Mouse (Mus musculus) forebrain, embryonic 14.5 days (tissue): ENCODE results near the gene Trpc3. TPM values are rescaled to one million over a fixed set of nuclear protein-coding genes. Genes with fewer than 3 reads are reported as not detected.
"Not testable (repeated sequence)": the region's sequence is repeated elsewhere in the genome, so short reads cannot be mapped to it uniquely, and the experiment has no call there.

Experiments used
- ATAC-seq: fragments of 200-750 bp; cut with Nextera tagmentation; 2 replicates; pipeline ENCODE4 v1.8.0; 2017; ENCODE audit warnings: mild to moderate bottlenecking, moderate library complexity
- DNase-seq: peaks from one replicate; pipeline ENCODE4 v3.0.0-alpha.2; 2015; ENCODE audit warnings: low spot score
- H3K27ac ChIP-seq: fragments of 300-500 bp; sonication (generic); 2 replicates; pipeline ENCODE4 v1.5.1; 2014; ENCODE audit warnings: low read depth, mild to moderate bottlenecking, control low read depth, low read length, moderate library complexity
- H3K27me3 ChIP-seq: fragments of 300-500 bp; sonication (generic); replicated peaks from 2 replicates; pipeline ENCODE4 v1.6.1; 2014; ENCODE audit warnings: low read length, control low read depth, mixed read lengths; ENCODE audit not compliant: control insufficient read depth, insufficient read depth
- H3K36me3 ChIP-seq: fragments of 300-500 bp; sonication (generic); 2 replicates; pipeline ENCODE4 v1.6.1; 2014; ENCODE audit warnings: low read length, control low read depth; ENCODE audit not compliant: control insufficient read depth, insufficient read depth
- H3K4me1 ChIP-seq: fragments of 300-500 bp; sonication (generic); 2 replicates; pipeline ENCODE4 v1.6.1; 2014; ENCODE audit warnings: antibody characterized with exemption, low read length, control low read depth; ENCODE audit not compliant: control insufficient read depth, insufficient read depth
- H3K4me2 ChIP-seq: fragments of 300-500 bp; sonication (generic); 2 replicates; pipeline ENCODE4 v1.6.1; 2014; ENCODE audit warnings: mild to moderate bottlenecking, control low read depth, low read length
- H3K4me3 ChIP-seq: fragments of 300-500 bp; sonication (generic); 2 replicates; pipeline ENCODE4 v1.5.1; 2014; ENCODE audit warnings: low read depth, low read length, control low read depth
- H3K9ac ChIP-seq: fragments of 300-500 bp; sonication (generic); 2 replicates; pipeline ENCODE4 v1.6.1; 2014; ENCODE audit warnings: mild to moderate bottlenecking, low read length, control low read depth, moderate library complexity
- H3K9me3 ChIP-seq: fragments of 300-500 bp; sonication (generic); replicated peaks from 2 replicates; pipeline ENCODE4 v1.6.1; 2016; ENCODE audit warnings: low read length, control low read depth, mixed read lengths; ENCODE audit not compliant: control insufficient read depth
- WGBS: fragments of 180-500 bp; shearing (Covaris S2); extraction: QIAGEN DNeasy Blood & Tissue Kit; methylation state at CpG from one replicate; pipeline ENCODE4 v1.1.7; 2014; 5-methylcytosine and 5-hydroxymethylcytosine counted together
- polyA plus RNA-seq: library from polyadenylated mRNA; unstranded; fragments of >200 nt; fragmentation: Nextera tagmentation; extraction: Ambion mirVana; gene quantifications from 2 replicates; pipeline ENCODE4 v1.2.1, GENCODE M21; 2014

Gene Trpc3
- polyA plus RNA-seq, 1 experiment from 2014 or later, result 4.8 TPM

DNA sequence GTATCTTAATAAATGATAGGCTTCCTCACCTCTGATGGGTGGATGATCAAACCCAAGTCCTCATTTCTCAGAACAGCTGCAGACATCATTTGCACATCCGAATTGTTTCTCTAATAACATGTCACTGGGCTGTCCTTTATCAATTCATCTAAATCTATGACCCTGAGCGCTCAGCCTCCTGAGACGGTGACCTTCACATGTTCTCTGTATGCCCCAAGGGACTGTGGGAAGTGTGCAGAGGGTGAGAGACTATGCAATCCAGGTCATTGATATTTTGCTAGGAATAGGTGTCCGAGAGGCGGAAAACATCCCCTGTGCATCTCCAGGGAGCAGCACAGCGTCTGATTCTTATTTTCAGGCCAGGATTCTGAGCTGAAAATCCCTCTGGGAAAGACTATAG, 22.2 kb downstream of the Trpc3 start:
- H3K9ac ChIP-seq, result no peak overlapping the region
- H3K27ac ChIP-seq, result no peak overlapping the region
- H3K36me3 ChIP-seq, result no peaks in the 10 kb centered on the region
- no peaks in the 10 kb centered on the region for H3K4me1 ChIP-seq
- H3K27me3 ChIP-seq, result no peaks in the 10 kb centered on the region
- H3K4me3 ChIP-seq, result no peak overlapping the region
- 91% methylated on average over 6 of the region's 6 CpGs for WGBS
- no peaks in the 10 kb centered on the region for H3K9me3 ChIP-seq
- ATAC-seq (no peak), DNase-seq (no peak)
- no peak overlapping the region for H3K4me2 ChIP-seq

GRCm38 (mm10) chr3:36645245-36645559, 44.8 kb downstream of the Trpc3 start:
- H3K4me3 ChIP-seq, H3K4me2 ChIP-seq, H3K9me3 ChIP-seq, H3K4me1 ChIP-seq, DNase-seq, H3K27me3 ChIP-seq, H3K27ac ChIP-seq, H3K36me3 ChIP-seq, H3K9ac ChIP-seq, ATAC-seq: not testable (repeated sequence)

GRCm38 (mm10) chr3:36644554-36645244, 45.3 kb downstream of the Trpc3 start:
- no peaks in the 10 kb centered on the region for H3K36me3 ChIP-seq
- ATAC-seq (no peak), DNase-seq (no peak)
- H3K9ac ChIP-seq, result no peak overlapping the region
- no peak overlapping the region for H3K4me2 ChIP-seq
- H3K9me3 ChIP-seq, result no peaks in the 10 kb centered on the region
- no peaks in the 10 kb centered on the region for H3K4me1 ChIP-seq
- H3K4me3 ChIP-seq, result no peak overlapping the region
- no peaks in the 10 kb centered on the region for H3K27me3 ChIP-seq
- whole genome bisulfite sequencing, result 84% methylated on average over 3 of the region's 3 CpGs
- H3K27ac ChIP-seq, result no peak overlapping the region

DNA sequence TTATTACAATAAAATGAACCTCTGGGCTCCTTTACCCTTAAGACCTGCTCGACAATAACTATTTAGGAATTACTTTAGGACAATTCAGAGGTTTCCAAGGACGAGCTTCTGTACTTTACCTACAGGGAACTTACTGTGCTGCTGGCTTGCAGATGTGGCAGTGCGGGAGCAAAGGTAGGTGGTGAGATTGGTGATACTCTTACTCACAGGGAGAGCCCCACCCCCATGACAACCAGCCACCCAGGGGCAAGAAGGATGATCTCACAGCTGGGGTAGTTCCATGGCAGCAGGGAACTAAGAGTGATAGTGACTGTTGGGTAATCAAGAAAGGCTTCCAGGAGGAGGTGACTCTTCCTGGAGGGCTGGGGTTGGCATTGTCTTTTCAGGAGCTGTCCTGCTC, 46.6 kb downstream of the Trpc3 start:
- ATAC-seq (no peak), DNase-seq (no peak)
- Histone ChIP-seq H3K9ac (no peak overlapping the region), H3K4me3 (no peak overlapping the region), H3K36me3 (no peaks in the 10 kb centered on the region), H3K4me2 (no peak overlapping the region), H3K27me3 (no peaks in the 10 kb centered on the region), H3K27ac (no peak overlapping the region), H3K9me3 (no peaks in the 10 kb centered on the region), H3K4me1 (no peaks in the 10 kb centered on the region)
- 85% methylated on average over 3 of the region's 3 CpGs for WGBS

DNA sequence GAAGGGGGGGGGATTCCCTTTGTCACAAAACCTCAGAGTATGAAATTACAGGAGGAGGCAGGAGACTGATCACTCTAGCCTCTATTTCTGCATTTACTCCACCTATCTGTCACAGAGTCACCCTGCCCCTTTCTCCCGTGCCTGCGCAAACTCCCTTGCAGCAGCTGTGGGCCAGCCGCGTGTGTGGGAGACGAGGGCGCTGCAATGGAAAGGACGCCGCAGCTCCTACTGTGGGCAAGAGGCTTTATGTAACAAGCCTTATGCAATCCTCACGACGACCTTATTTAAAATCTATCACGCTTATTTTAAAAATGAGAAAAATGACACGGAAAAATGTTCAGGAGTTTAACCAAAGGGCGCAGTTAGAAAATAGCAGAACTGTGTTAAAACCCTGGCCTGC, 47.2 kb downstream of the Trpc3 start:
- DNase-seq (no peak), ATAC-seq (no peak)
- Histone ChIP-seq H3K27me3 (no peaks in the 10 kb centered on the region), H3K4me2 (no peak overlapping the region), H3K9ac (no peak overlapping the region), H3K4me1 (no peaks in the 10 kb centered on the region), H3K4me3 (no peak overlapping the region), H3K27ac (no peak overlapping the region), H3K36me3 (no peaks in the 10 kb centered on the region), H3K9me3 (no peaks in the 10 kb centered on the region)
- 77% methylated on average over 13 of the region's 13 CpGs for WGBS

DNA sequence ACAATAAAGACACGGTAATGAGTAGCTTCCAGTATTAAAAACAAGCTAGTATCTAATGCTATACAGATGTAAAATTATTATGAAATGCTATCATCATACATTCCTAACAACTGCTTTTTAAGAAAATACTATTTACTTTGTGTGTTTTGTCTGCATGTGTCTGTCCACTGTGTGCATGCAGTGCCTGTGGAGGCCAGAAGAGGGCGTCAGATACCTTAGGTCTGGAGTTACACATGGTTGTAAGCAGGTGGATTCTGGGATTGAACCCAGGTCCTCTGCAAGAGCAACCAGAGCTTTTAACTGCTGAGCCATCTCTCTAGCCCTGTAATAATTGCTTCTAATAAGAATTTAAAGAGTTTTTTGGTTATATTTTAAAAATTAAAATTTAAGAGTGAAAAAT, 49.2 kb downstream of the Trpc3 start:
- ATAC-seq, result no peak
- WGBS, result 63% methylated on average over 2 of the region's 2 CpGs
- DNase-seq, result no peak
- no peak overlapping the region for H3K4me2 ChIP-seq
- no peak overlapping the region for H3K9ac ChIP-seq
- no peaks in the 10 kb centered on the region for H3K9me3 ChIP-seq
- H3K27ac ChIP-seq, result no peak overlapping the region
- no peaks in the 10 kb centered on the region for H3K27me3 ChIP-seq
- H3K4me3 ChIP-seq, result no peak overlapping the region
- no peaks in the 10 kb centered on the region for H3K36me3 ChIP-seq
- H3K4me1 ChIP-seq, result no peaks in the 10 kb centered on the region

- H3K27me3 ChIP-seq, result no peaks in the 10 kb centered on the region
- no peaks in the 10 kb centered on the region for H3K9me3 ChIP-seq
- peak; percentile 66 for DNase-seq
- no peaks in the 10 kb centered on the region for H3K36me3 ChIP-seq
- ATAC-seq, result peak; percentile 37; the same call in 1 of the 2 replicates
- no peak overlapping the region for H3K4me3 ChIP-seq
- no peak overlapping the region for H3K27ac ChIP-seq
- whole genome bisulfite sequencing, result 22% methylated on average over 4 of the region's 4 CpGs
- H3K4me2 ChIP-seq, result no peak overlapping the region
- H3K9ac ChIP-seq, result no peak overlapping the region
- no peaks in the 10 kb centered on the region for H3K4me1 ChIP-seq
Observed at GRCm38 (mm10) chr3:36635449-36635848, 54.5 kb downstream of the Trpc3 start.

- Histone ChIP-seq H3K27me3 (no peaks in the 10 kb centered on the region), H3K4me3 (no peak overlapping the region), H3K4me2 (no peak overlapping the region), H3K36me3 (no peaks in the 10 kb centered on the region), H3K9ac (no peak overlapping the region), H3K9me3 (no peaks in the 10 kb centered on the region), H3K27ac (no peak overlapping the region), H3K4me1 (no peaks in the 10 kb centered on the region)
- no peak for DNase-seq
- WGBS, result 93% methylated on average over 2 of the region's 2 CpGs
- no peak for ATAC-seq
Observed at GRCm38 (mm10) chr3:36626803-36627202, 63.2 kb downstream of the Trpc3 start.

- WGBS, result 81% methylated on average over 7 of the region's 7 CpGs
- ATAC-seq, result no peak
- peaks cover 3% of the 10 kb centered on the region; the same call in 1 of the 2 replicates for H3K4me1 ChIP-seq
- H3K9ac ChIP-seq, result no peak overlapping the region
- no peak overlapping the region for H3K4me3 ChIP-seq
- no peak overlapping the region for H3K27ac ChIP-seq
- H3K27me3 ChIP-seq, result no peaks in the 10 kb centered on the region
- H3K4me2 ChIP-seq, result no peak overlapping the region
- DNase-seq, result no peak
- H3K36me3 ChIP-seq, result no peaks in the 10 kb centered on the region
- H3K9me3 ChIP-seq, result no peaks in the 10 kb centered on the region
Observed at GRCm38 (mm10) chr3:36618181-36618580, 71.8 kb downstream of the Trpc3 start.
